Mouse (Mus musculus): ENCODE results near the gene Hacd2.

Hacd2 gene

DNA sequence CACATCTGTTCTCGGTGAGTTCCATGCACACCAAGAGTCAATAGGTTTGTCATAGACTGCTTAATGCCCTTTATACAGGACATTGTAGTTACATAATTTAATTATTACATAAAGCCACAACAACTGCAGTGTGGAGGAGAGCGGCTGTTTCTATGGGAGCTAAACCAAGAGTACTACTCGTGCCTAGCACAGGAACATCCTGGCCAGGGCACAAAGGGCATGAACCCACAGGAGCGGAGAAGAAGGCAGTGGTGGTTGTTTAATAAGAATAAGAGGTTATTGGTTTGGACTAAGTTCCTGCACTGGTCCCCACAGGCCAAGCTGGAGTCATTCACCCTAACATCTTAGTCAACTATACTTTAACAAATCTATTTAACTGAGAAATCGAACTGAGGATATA, 16.0 kb upstream of the Hacd2 start:
- DNase-seq (ENCODE audit: extremely low read depth, low read depth, low spot score): no peak

DNA sequence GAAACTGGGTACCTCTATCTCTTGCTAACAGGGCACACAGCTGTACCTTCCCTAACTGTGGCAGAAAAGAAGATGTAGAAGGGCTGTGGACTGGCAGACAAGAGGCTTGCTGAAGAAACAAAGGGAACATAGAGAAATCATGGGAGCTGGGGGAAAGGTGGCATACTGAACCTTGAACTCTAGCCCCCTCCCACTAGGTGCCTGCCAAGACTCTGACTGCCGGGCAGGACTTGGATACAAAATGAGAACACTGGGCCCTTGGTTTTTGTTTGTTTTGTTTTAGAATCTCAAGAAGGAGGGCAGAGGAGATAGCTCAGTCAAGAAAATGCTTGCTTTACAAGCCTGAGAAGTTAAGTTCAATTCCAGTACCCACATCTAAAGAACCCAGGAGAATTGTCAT, 14.9 kb upstream of the Hacd2 start:
- DNase-seq (ENCODE audit: extremely low read depth, low read depth, low spot score): no peak

DNA sequence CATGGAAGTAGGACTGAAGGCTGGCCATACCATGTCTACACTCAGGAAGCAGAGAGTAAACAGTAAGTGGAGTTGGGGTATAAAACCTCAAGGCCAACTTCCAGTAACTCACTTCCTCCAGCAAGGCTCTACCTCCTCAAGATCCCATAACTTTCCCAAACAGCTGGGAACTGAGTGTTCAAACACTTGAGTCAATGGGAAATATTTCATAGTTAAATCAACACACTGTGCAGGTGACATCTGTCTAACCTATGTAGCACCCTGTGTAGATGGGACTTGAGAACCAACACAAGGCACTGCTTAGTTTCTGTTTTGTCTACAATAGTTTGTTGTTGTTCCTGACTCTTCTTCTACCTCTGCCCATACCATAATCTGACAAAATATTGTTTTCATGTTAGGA, 13.8 kb upstream of the Hacd2 start:
- DNase-seq (ENCODE audit: extremely low read depth, low read depth, low spot score): no peak

DNA sequence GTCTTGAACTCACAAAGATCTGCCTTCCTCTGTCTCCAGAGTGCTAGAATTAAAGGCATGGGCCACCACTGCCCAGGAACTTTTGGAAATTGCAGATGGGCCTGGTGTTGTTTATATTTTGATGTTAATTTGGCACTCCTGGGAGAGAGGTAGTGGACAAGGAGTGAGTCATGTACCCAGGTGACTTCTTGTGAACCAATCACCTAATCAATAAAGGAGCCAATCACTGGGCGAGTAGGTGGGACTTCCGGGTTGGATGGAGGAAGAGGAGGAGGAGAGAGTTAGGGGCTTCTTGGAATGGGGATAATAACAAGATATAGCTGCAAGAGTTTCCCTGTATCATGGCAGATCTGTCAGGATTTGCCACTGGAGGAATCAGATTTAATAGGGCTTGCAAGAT, 8.7 kb upstream of the Hacd2 start:
- no peak for DNase-seq (ENCODE audit: extremely low read depth, low read depth, low spot score)

DNA sequence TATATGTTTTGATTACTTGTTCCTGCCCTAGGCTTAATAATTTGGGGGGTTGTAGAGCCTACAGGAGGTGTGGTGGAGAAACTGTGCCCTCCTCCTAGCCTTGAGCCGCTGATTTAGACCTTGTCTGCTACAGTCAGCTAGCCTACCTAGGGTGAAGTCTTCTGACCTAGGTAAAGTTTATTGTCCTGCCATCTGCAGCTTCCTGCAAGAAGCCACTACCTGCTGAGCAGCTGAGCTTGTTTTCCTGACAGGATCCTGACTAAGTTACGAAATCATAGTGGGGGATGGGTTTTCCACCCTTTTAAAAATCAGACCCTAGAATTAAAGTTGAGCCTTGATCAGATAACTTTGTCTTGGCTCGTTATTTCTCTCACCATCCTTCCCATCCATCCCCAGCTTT, 5.7 kb upstream of the Hacd2 start:
- no peak for DNase-seq (ENCODE audit: extremely low read depth, low read depth, low spot score)

DNA sequence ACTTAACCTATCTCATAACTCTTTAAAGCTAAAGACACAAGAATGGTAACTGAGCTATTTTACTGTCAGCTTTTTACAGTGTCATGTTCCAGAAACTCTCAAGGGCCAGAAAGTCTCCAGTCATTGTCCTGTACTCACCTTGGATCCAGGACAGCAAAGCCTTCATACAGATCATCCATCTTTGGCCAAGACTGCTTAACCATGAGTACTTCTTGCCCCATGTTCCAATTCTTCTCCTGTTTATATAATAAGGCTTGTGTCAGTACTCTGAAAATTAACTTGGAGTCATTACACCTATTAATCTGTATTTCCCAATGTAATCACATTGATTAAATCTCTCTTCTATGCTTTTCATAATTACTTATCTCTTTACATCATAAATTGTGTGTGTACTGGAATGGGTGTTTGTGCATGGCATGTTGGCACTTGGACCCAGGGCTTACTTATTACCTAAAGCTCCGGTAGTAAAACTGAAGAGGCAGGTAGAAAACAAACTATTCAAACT, 3.7 kb upstream of the Hacd2 start:
- peak; percentile 96 for DNase-seq (ENCODE audit: extremely low read depth, low read depth, low spot score)

DNA sequence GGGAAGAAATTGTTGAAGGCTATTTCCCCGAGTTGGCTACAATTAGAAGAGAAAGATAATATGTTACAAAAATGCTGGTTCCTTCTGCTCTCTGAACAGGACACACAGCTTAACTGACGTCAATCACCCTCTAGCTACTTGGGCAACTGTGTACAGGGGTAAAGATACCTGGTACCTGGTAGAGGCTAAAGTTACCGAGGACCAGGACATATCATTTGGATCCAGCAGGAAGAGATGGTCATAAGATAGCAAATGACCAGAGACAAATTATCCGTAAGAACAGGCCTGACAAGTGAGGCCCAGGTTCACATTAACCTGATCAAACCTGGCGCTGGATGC, 356 bp upstream of the Hacd2 start:
- peak; percentile 65 for DNase-seq (ENCODE audit: extremely low read depth, low read depth, low spot score)

DNA sequence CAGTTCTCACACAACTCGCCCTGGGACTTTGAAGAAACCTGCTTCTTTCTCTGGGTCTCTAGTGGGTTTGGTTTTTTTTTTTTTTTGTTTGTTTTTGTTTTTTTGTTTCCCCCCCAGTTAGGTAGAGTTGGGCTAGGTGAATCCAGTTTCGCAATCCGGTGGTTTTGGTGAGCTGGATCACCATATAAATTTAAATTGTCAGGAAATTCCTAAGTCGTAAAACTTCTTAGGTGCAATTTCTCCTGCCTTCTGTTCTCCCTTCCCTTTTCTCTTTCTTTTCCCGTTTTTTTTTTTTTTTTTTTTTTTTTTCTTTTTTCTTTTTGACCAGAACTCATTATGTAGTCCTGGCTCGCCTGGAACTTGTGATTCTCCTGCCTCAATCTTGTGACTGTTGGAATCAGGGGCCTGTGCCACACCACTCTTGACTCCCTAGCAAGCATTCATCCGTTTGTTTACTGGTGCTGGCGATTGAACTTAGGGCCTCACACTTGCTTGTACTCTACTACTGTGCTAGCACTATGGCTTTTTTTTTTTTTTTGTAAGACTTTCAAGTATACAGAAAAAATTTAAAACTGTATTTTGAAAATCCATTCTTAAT, 1.0 kb downstream of the Hacd2 start:
- no peak for DNase-seq (ENCODE audit: extremely low read depth, low read depth, low spot score)

DNA sequence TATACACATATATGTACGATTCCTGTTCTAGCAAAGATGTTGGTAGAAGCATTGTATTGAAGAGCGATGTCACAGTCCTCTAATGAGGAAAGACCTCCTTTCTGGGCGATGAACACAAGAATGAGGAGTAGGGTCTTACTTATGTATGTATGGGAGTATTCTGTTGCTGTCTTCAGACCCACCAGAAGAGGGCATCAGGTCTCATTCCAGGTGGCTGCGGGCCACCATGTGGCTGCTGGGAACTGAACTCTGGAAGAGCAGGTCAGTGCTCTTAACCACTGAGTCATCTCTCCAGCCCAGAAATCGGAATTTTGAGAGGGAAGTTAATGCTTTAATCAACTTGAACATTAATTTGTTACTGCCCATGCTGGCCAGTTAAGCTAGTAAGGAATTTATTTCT, 2.1 kb downstream of the Hacd2 start:
- DNase-seq (ENCODE audit: extremely low read depth, low read depth, low spot score): no peak

DNA sequence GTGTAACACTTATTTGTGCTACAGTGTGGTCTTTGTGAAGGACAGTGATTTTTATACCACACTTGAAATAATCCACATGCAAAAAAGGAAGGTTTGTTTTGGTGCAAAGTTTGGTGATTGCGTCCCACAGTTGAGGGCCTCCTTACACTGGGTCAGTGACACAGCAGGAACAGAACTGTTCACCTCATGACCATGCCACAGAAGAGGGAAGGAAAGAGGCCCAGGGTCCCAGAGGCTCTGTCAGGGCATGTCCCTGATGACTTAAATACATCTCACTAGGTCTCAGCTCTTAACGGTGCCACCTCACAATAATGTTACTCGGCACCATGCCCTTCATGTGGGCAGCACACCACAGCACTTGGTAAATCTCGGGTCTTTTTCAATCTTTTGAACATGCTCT, 3.1 kb downstream of the Hacd2 start:
- DNase-seq (ENCODE audit: extremely low read depth, low read depth, low spot score): no peak

DNA sequence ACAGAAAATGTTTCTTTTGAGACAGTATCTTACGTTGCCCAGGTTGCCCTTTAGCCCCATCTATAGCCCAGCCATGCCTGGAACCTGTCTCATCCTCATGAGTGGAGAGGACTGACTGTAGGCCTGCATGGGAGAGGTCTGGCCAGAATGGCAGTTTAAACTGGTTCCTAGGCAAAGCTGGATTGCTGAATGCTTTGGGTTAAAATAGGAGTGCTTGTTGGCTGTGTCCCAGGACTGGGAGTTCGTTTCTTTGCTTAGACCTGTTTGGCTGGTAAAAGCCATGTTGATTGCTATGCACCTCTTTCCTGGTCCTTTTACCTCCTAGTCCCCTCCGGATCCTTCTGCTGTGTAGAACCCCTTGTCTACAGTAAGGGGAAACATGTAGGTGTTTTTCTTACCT, 11.0 kb downstream of the Hacd2 start:
- DNase-seq (ENCODE audit: extremely low read depth, low read depth, low spot score): no peak

DNA sequence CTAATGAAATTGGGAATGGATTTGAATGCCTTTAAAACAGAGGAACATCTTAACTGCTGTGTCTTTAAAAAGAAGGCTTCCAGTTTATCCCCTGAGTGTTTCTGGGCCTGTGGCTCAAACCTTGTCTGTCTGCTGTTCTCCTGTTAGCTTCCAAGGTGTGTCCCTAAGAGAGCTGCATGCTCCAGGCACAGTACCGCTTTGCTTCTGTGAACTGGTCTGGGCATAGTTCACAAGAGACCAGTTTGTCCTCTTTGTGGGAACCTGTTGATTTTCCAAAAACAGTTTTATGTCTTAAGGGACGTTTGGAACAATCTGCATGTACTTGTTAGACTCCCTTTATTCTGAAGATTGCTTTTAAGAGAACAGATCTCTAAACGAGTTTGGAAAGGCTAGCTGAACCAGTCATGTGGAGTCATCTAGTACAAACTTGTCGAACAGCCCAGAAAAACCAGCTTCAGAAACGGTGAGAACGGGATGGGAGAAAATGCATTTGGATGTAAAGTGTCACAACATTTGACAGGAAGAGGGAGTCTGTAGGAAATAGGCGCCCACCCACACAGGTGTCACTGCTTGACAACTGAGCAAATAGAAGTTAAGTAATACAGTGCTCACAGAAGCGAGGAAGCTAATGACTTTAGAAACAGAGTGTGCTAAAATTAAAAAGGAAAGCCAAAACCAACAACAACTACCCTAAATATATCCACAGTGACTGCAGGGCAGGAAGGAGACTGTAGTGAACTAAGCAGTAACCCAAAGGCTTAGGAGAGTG, 11.8 kb downstream of the Hacd2 start:
- peak; percentile 88 for DNase-seq (ENCODE audit: extremely low read depth, low read depth, low spot score)

DNA sequence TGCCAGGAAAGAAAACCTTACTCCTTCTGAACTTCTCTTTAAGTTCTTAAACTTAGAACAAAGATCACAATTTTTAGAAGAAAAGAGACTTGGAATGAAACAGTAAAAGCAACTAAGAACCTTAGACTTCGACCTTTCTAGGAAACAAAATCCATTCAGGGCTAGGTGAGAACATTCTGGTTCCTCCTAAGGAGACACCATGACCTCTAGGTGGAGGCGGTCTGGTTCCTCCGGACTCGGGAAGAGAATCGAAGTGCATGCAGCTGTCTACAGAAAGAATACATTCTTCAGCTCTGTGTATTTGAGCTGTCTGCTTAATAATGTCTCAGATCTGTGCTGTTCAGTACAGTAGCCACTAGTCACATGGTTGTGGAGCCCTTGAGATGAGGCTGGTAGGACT, 12.7 kb downstream of the Hacd2 start:
- no peak for DNase-seq (ENCODE audit: extremely low read depth, low read depth, low spot score)

DNA sequence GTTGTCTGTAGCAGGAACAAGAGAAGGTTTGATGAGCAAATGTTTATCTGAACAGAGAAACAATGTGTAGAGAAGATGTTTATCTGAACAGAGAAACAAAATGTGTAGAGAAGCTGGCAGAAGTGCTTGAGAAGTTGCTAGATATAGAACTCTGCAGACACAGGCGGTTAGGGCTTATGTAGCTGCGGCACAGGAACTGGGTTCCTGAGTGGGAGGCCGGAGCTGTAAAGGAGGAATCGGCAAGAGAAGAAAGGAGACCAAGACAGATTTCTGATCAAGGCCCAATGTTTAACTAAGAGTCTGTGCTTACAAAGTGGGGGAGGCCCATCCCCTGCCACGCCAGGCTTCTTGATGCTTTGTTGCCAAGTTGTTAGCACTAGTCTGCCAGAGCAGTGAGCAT, 14.5 kb downstream of the Hacd2 start:
- no peak for DNase-seq (ENCODE audit: extremely low read depth, low read depth, low spot score)

DNA sequence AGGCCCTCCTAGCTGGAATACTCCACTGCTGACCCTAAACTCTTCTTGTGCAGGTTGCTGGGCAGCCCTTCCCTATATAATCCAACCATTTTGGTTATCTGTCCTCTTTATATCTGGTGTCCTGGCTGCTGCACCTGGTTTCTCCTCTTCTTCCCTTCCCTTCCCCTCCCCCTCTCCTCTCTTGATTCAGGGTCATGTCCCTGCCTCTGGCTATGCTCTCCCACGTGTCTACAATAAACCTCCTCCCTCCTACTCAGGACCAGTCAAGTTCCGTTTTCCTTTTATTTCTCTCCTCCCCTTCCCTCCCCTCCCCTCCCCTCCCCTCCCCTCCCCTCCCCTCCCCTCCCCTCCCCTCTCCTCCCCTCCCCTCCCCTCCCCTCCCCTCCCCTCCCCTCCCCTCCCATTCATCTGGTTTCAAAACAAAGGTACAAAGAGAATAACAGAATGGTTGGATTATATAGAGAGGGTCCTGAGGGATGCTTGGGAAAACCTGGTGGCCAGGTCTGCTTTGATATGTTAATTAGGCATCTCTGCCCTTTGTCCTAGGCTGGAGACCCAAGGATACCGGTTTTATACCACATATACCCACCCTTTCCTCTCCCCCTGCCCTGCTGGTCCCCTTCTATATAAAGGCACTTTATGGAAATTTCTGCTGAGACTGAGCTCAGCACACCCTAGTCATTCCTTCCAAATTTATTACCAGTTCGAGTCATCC, 16.3 kb downstream of the Hacd2 start:
- DNase-seq (ENCODE audit: extremely low read depth, low read depth, low spot score): no peak

DNA sequence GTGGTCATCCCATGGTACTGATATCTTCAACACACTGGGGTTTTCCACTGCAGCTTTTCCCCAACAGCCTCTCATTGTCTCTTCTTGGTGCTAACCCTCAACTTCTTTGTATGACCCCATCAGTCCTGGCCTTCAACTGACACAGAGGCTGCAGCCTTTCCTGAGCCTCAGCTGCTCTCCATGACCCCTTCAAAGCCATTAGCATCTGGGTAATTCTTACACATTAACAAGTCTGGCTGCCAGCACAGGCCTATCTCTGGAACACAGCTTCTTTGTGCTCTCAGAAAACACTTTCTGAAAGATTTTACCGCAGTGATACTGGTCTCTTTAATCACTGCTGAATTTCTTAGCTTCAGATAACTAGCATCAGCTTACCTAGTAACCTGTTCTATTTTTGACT, 17.9 kb downstream of the Hacd2 start:
- no peak for DNase-seq (ENCODE audit: extremely low read depth, low read depth, low spot score)

DNA sequence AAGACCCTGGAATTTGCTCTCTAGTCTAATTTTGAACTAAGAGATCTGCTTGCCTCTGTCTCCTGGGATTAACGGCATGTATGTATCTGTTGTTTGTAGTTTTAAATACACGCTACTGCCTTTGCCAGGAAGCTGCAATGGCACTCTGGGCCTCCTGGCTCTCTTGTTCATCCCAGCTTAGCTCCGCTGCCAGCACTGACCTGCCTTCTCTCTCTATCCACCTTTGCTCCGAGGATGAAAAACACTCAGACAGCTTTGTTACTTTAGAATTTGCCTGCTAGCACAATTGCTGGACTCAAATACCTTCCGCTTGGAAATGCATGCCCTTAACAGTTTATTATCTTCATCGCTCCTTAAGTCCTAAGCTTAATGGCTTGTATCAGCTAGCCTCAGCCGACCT, 18.8 kb downstream of the Hacd2 start:
- no peak for DNase-seq (ENCODE audit: extremely low read depth, low read depth, low spot score)

DNA sequence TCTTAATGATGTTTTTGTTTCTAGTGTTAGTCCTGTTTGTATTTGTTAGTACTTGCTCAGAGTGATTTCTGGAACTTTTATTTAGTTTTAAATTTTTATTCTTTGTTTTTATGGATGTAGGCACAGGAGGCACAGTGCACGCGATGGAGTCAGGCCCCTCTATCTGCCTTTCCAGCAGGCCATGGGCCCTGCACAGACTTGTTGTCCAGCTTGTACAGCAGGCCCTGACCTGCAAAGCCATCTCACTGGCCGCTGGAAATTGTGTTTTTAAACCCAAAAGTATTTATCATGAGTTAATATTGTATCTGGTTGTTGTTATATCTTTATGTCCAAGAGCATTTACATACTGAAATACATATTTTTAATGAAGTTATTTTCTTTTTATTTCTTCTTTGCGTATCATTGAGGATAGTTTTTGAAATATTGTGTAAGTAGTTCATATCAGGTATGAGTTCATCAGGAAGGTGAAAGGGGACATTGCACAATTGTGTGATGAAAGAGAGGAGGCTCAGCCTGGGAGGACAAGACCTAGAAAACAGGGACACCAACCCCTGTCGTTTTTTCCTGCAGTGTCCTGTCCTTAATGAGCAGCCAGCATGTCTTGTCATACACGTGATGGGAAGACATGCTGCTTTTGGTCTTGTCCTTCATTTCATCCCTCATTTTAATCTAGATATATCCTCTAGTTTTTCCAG, 24.0 kb downstream of the Hacd2 start:
- DNase-seq (ENCODE audit: extremely low read depth, low read depth, low spot score): no peak

DNA sequence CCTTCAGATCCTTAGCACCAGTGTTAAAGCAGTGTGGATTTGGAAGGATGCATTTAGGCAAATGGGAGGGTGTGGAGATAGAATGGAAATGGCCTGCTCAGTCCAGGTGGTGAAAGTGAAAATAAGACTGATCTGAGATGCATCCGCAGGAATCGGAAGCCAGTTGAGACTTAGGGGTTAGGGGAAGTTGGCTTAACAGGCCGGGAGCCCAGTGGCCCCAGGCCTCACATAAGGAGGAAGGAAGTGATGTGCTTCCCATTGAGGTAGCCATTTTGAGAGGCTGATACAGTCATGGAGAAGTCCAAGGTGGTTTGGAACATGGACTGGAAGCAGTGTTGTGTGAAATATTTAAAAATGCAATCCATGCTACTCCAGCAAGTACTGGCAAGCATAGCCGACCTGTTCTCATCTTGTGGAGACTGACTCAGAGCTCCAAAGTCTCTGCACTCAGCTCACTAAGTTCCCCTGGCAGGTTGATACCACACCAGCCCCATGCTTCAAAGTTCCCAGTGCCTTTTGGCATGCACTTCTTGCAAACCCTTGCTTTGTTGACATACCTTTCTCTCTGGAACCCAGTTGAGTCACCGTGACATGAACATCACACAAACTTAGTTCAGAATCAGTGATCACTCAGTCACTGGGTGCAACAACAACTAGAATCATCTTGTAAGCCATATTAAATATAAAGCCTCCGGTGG, 25.2 kb downstream of the Hacd2 start:
- DNase-seq (ENCODE audit: extremely low read depth, low read depth, low spot score): no peak

DNA sequence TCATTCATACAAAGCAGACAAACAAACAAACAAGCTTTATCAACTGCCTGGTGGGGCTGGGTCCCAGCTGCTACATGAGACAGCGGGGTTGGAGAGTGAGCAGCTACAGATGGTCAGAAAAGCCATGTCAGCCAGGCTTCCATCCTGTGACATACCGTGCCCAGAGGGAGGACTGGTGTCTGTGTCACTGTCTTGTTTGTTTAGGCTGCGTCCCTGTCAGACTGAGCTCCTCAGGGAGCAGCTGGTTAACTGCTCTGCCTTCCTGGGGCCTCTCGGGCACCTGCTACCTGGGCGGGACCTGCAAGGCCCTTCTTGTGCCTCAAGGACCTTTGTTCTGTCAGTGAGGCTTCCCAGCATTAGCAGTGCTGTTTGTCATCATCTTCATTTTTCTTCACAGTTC, 28.8 kb downstream of the Hacd2 start:
- no peak for DNase-seq (ENCODE audit: extremely low read depth, low read depth, low spot score)

DNA sequence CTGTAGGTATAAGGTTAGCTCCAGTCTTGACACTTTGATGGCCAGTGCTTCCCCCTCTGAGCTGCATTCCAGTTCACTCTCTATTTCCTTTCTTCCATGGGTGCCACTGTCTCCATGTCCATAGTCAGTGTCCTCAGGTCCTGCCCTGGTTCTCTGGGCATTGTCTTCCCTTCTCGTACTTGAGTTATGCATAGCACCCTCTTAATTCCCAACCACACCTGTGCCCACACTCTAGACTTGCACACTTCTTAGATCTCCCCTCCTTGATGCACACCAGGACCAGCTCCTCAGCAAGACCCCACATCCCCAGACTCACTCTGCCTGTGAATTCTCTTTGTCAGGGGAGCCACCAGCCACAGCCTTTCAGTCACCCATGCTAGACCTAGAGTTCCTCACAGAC, 30.0 kb downstream of the Hacd2 start:
- DNase-seq (ENCODE audit: extremely low read depth, low read depth, low spot score): no peak

Data from fat pad, adult 2 months (tissue).